ENCODE assay signal across 13 mouse cellular contexts in genomic region chr16:95736470-95736869, GRCm38 (mm10).
"Had no signal": no experiment of that assay in that cellular context is flagged by ENCODE, and none has a peak within 500 bp of the region (broad histone marks: within the 10 kb centered on the region; RNA-seq: fewer than 3 reads in every experiment).

No protein-coding gene starts in this region.

- H3K27ac ChIP-seq: kidney, postnatal 0 days; limb, embryonic 12.5 days; liver, embryonic 13.5 days; midbrain, embryonic 13.5 days had no signal

- ATAC-seq: intestine, postnatal 0 days; midbrain, embryonic 13.5 days had no signal

- H3K9me3 ChIP-seq: limb, embryonic 12.5 days; liver, embryonic 13.5 days; midbrain, embryonic 13.5 days had no signal

- H3K36me3 ChIP-seq: limb, embryonic 12.5 days; liver, embryonic 13.5 days; midbrain, embryonic 13.5 days had no signal

- H3K4me3 ChIP-seq: limb, embryonic 12.5 days; liver, embryonic 13.5 days; midbrain, embryonic 13.5 days had no signal

- H3K27me3 ChIP-seq: limb, embryonic 12.5 days; liver, embryonic 13.5 days; midbrain, embryonic 13.5 days had no signal

- H3K4me2 ChIP-seq: limb, embryonic 12.5 days; liver, embryonic 13.5 days; midbrain, embryonic 13.5 days had no signal

- DNase-seq: kidney, adult 8-10 months; kidney, postnatal 36 days; layer of hippocampus, adult 9-11 months; layer of hippocampus, postnatal 36 days; liver, postnatal 0 days; right cerebral cortex, postnatal 14 days; thymus, adult 18-20 months; thymus, postnatal 14 days had no signal

- H3K9ac ChIP-seq: limb, embryonic 12.5 days; liver, embryonic 13.5 days; liver, postnatal 0 days; midbrain, embryonic 13.5 days had no signal
